Mouse (Mus musculus): ENCODE measurements at regions not wholly inside any gene's neighbourhood (a gene's known extent, or its start where the extent isn't known, plus 50 kb on each side); places are given as distances from the start of the nearest gene placed in this dataset.

GRCm38 (mm10) chr2:45171520-45172173, 54.5 kb upstream of the Zeb2 start:
- Histone ChIP-seq H3K27me3 (ENCODE audit: control insufficient read depth, insufficient read depth, insufficient read length) (no peaks in the 10 kb centered on the region), H3K79me2 (ENCODE audit: control insufficient read depth, insufficient read depth) (no peaks in the 10 kb centered on the region), H3K36me3 (ENCODE audit: control insufficient read depth, insufficient read depth) (no peaks in the 10 kb centered on the region), H3ac (ENCODE audit: control insufficient read depth, insufficient read length) (no peak overlapping the region), H3K4me2 (ENCODE audit: low read depth) (no peak overlapping the region), H3K4me3 (no peak overlapping the region)
- TF ChIP-seq CEBPB (IDR thresholded peaks at IDR 0.05; ENCODE audit: insufficient read depth, poor library complexity, severe bottlenecking) (no peak), TCF3 (IDR thresholded peaks at IDR 0.05; ENCODE audit: insufficient read length, low read depth) (no peak), MAX (IDR thresholded peaks at IDR 0.05; ENCODE audit: low read depth) (no peak), USF1 (IDR thresholded peaks at IDR 0.05; ENCODE audit: low read depth) (no peak), SRF (IDR thresholded peaks at IDR 0.05; ENCODE audit: control insufficient read depth, insufficient read length, low read depth) (no peak), POLR2A (IDR thresholded peaks at IDR 0.05; ENCODE audit: insufficient read length, low read depth) (no peak), REST (IDR thresholded peaks at IDR 0.05; ENCODE audit: insufficient read depth, insufficient read length) (no peak), MYOD1 (IDR thresholded peaks at IDR 0.05; ENCODE audit: control insufficient read depth in 1 of 3, insufficient read length in 2 of 3, low read depth in 2 of 3) (no peak), E2F4 (IDR thresholded peaks at IDR 0.05; ENCODE audit: insufficient read depth) (no peak), POLR2AphosphoS2 (IDR thresholded peaks at IDR 0.05; ENCODE audit: insufficient read length, low read depth) (no peak), TCF12 (IDR thresholded peaks at IDR 0.05; ENCODE audit: insufficient read depth, poor library complexity, severe bottlenecking) (no peak), MYOG (IDR thresholded peaks at IDR 0.05; ENCODE audit: control insufficient read depth in 1 of 3, insufficient read depth in 1 of 3, insufficient read length in 2 of 3, low read depth in 2 of 3) (no peak)

- TF ChIP-seq MYOD1 (IDR thresholded peaks at IDR 0.05; ENCODE audit: control insufficient read depth in 1 of 3, insufficient read length in 2 of 3, low read depth in 2 of 3) (no peak), MYOG (IDR thresholded peaks at IDR 0.05; ENCODE audit: control insufficient read depth in 1 of 3, insufficient read depth in 1 of 3, insufficient read length in 2 of 3, low read depth in 2 of 3) (no peak), E2F4 (IDR thresholded peaks at IDR 0.05; ENCODE audit: insufficient read depth) (no peak), USF1 (IDR thresholded peaks at IDR 0.05; ENCODE audit: low read depth) (no peak), TCF12 (IDR thresholded peaks at IDR 0.05; ENCODE audit: insufficient read depth, poor library complexity, severe bottlenecking) (no peak), POLR2AphosphoS2 (IDR thresholded peaks at IDR 0.05; ENCODE audit: insufficient read length, low read depth) (no peak)
- Histone ChIP-seq H3K4me3 (no peak overlapping the region), H3K36me3 (ENCODE audit: control insufficient read depth, insufficient read depth) (no peaks in the 10 kb centered on the region), H3K4me2 (ENCODE audit: low read depth) (no peak overlapping the region), H3K27me3 (ENCODE audit: control insufficient read depth, insufficient read depth, insufficient read length) (no peaks in the 10 kb centered on the region), H3K79me2 (ENCODE audit: control insufficient read depth, insufficient read depth) (no peaks in the 10 kb centered on the region), H3ac (ENCODE audit: control insufficient read depth, insufficient read length) (no peak overlapping the region)
Measured at GRCm38 (mm10) chr2:45170272-45170671, 53.1 kb upstream of the Zeb2 start.

- H3K4me3 ChIP-seq = no peak overlapping the region
- H3K36me3 ChIP-seq (ENCODE audit: control insufficient read depth, insufficient read depth) = no peaks in the 10 kb centered on the region
- no peak overlapping the region for H3K4me2 ChIP-seq (ENCODE audit: low read depth)
- TF ChIP-seq SRF (IDR thresholded peaks at IDR 0.05; ENCODE audit: control insufficient read depth, insufficient read length, low read depth) (no peak), USF1 (IDR thresholded peaks at IDR 0.05; ENCODE audit: low read depth) (no peak), TCF3 (IDR thresholded peaks at IDR 0.05; ENCODE audit: insufficient read length, low read depth) (no peak), MYOD1 (IDR thresholded peaks at IDR 0.05; ENCODE audit: control insufficient read depth in 1 of 3, insufficient read length in 2 of 3, low read depth in 2 of 3) (no peak), REST (IDR thresholded peaks at IDR 0.05; ENCODE audit: insufficient read depth, insufficient read length) (no peak), TCF12 (IDR thresholded peaks at IDR 0.05; ENCODE audit: insufficient read depth, poor library complexity, severe bottlenecking) (no peak), MYOG (IDR thresholded peaks at IDR 0.05; ENCODE audit: control insufficient read depth in 1 of 3, insufficient read depth in 1 of 3, insufficient read length in 2 of 3, low read depth in 2 of 3) (no peak), CEBPB (IDR thresholded peaks at IDR 0.05; ENCODE audit: insufficient read depth, poor library complexity, severe bottlenecking) (no peak), E2F4 (IDR thresholded peaks at IDR 0.05; ENCODE audit: insufficient read depth) (no peak), POLR2AphosphoS2 (IDR thresholded peaks at IDR 0.05; ENCODE audit: insufficient read length, low read depth) (no peak), MAX (IDR thresholded peaks at IDR 0.05; ENCODE audit: low read depth) (no peak), POLR2A (IDR thresholded peaks at IDR 0.05; ENCODE audit: insufficient read length, low read depth) (no peak)
- H3K27me3 ChIP-seq (ENCODE audit: control insufficient read depth, insufficient read depth, insufficient read length) = no peaks in the 10 kb centered on the region
- no peak overlapping the region for H3ac ChIP-seq (ENCODE audit: control insufficient read depth, insufficient read length)
- no peaks in the 10 kb centered on the region for H3K79me2 ChIP-seq (ENCODE audit: control insufficient read depth, insufficient read depth)
Measured at GRCm38 (mm10) chr2:45169429-45170070, 52.4 kb upstream of the Zeb2 start.

- Histone ChIP-seq H3K4me2 (ENCODE audit: low read depth) (no peak overlapping the region), H3K79me2 (ENCODE audit: control insufficient read depth, insufficient read depth) (no peaks in the 10 kb centered on the region), H3K36me3 (ENCODE audit: control insufficient read depth, insufficient read depth) (no peaks in the 10 kb centered on the region), H3ac (ENCODE audit: control insufficient read depth, insufficient read length) (no peak overlapping the region), H3K27me3 (ENCODE audit: control insufficient read depth, insufficient read depth, insufficient read length) (no peaks in the 10 kb centered on the region), H3K4me3 (no peak overlapping the region)
- TF ChIP-seq POLR2AphosphoS2 (IDR thresholded peaks at IDR 0.05; ENCODE audit: insufficient read length, low read depth) = no peak
- no peak for TF ChIP-seq MAX (IDR thresholded peaks at IDR 0.05; ENCODE audit: low read depth)
- TF ChIP-seq CEBPB (IDR thresholded peaks at IDR 0.05; ENCODE audit: insufficient read depth, poor library complexity, severe bottlenecking) = no peak
- TF ChIP-seq USF1 (IDR thresholded peaks at IDR 0.05; ENCODE audit: low read depth) = no peak
- TF ChIP-seq E2F4 (IDR thresholded peaks at IDR 0.05; ENCODE audit: insufficient read depth) = no peak
- TF ChIP-seq MYOD1 (IDR thresholded peaks at IDR 0.05; ENCODE audit: control insufficient read depth in 1 of 3, insufficient read length in 2 of 3, low read depth in 2 of 3) = no peak
- no peak for TF ChIP-seq TCF12 (IDR thresholded peaks at IDR 0.05; ENCODE audit: insufficient read depth, poor library complexity, severe bottlenecking)
- no peak for TF ChIP-seq REST (IDR thresholded peaks at IDR 0.05; ENCODE audit: insufficient read depth, insufficient read length)
Measured at GRCm38 (mm10) chr2:45168606-45169005, 51.4 kb upstream of the Zeb2 start.
